Mouse (Mus musculus) limb, embryonic 14.5 days (tissue): ENCODE results near the gene Aqp8. TPM values are rescaled to one million over a fixed set of nuclear protein-coding genes. Genes with fewer than 3 reads are reported as not detected.

Experiments used
- ATAC-seq: fragments of 200-750 bp; cut with Nextera tagmentation; 2 replicates; pipeline ENCODE4 v1.8.0; 2017; ENCODE audit warnings: low read depth, moderate number of reproducible peaks, moderate TSS enrichment; ENCODE audit not compliant: low FRiP score
- DNase-seq: peaks from one replicate; pipeline ENCODE4 v3.0.0-alpha.2; 2015; ENCODE audit warnings: low spot score
- H3K27ac ChIP-seq: fragments of 300-500 bp; sonication (generic); replicated peaks from 2 replicates; pipeline ENCODE4 v1.5.1; 2014; ENCODE audit warnings: low read depth, mild to moderate bottlenecking, low read length, moderate library complexity, mixed read lengths
- H3K27me3 ChIP-seq: fragments of 300-500 bp; sonication (generic); 2 replicates; pipeline ENCODE4 v1.6.1; 2014; ENCODE audit warnings: low read length, mixed read lengths; ENCODE audit not compliant: control insufficient read depth, insufficient read depth
- H3K36me3 ChIP-seq: fragments of 300-500 bp; sonication (generic); 2 replicates; pipeline ENCODE4 v1.6.1; 2014; ENCODE audit warnings: mild to moderate bottlenecking, low read length, moderate library complexity, mixed read lengths; ENCODE audit not compliant: control insufficient read depth, insufficient read depth
- H3K4me1 ChIP-seq: fragments of 300-500 bp; sonication (generic); 2 replicates; pipeline ENCODE4 v1.6.1; 2014; ENCODE audit warnings: antibody characterized with exemption, low read length, mixed read lengths; ENCODE audit not compliant: control insufficient read depth, insufficient read depth
- H3K4me2 ChIP-seq: fragments of 300-500 bp; sonication (generic); replicated peaks from 2 replicates; pipeline ENCODE4 v1.6.1; 2014; ENCODE audit warnings: low read depth, mild to moderate bottlenecking, low read length, moderate library complexity; ENCODE audit not compliant: severe bottlenecking
- H3K4me3 ChIP-seq: fragments of 300-500 bp; sonication (generic); replicated peaks from 2 replicates; pipeline ENCODE4 v1.5.1; 2014; ENCODE audit warnings: low read length
- H3K9ac ChIP-seq: fragments of 300-500 bp; sonication (generic); 2 replicates; pipeline ENCODE4 v1.6.1; 2014; ENCODE audit warnings: mild to moderate bottlenecking, low read depth, low read length, moderate library complexity; ENCODE audit not compliant: severe bottlenecking
- H3K9me3 ChIP-seq: fragments of 300-500 bp; sonication (generic); 2 replicates; pipeline ENCODE4 v1.6.1; 2016; ENCODE audit warnings: low read length; ENCODE audit not compliant: control insufficient read depth
- POLR2A ChIP-seq: fragments of 200-500 bp; IDR thresholded peaks from 2 replicates; pipeline ENCODE4 v1.8.0; 2012; ENCODE audit warnings: inconsistent platforms, mild to moderate bottlenecking, moderate library complexity, borderline replicate concordance; ENCODE audit not compliant: insufficient read depth, insufficient read length; ENCODE audit errors: extremely low read depth
- WGBS: fragments of 180-500 bp; shearing (Covaris S2); extraction: QIAGEN DNeasy Blood & Tissue Kit; methylation state at CpG from one replicate; pipeline ENCODE4 v1.1.7; 2014; 5-methylcytosine and 5-hydroxymethylcytosine counted together
- polyA plus RNA-seq, 2 experiments: library from polyadenylated mRNA; depleted of rRNA in 1 of 2; stranded (reverse) in 1 of 2; unstranded in 1 of 2; fragments of >200 nt; fragmentation: Nextera tagmentation in 1 of 2; extraction: Ambion mirVana in 1 of 2; gene quantifications; 2 replicates each; pipeline versions ENCODE4 v1.2.1 to v1.2.3; 2012 to 2014

Gene Aqp8
- polyA plus RNA-seq (2012; rRNA removed) = 0.13 and 0.15 TPM in 2 replicates
- not detected in 2 replicates for polyA plus RNA-seq (2014; fragmentation: Nextera tagmentation; extraction: Ambion mirVana)

GRCm38 (mm10) chr7:123462070-123462501, at the start of gene Aqp8:
TSS of gene Aqp8 (plus strand) at chr7:123462291.
- TF ChIP-seq POLR2A = no peak
- DNase-seq = no peak
- Histone ChIP-seq H3K4me2 (no peak within 1 kb of the TSS), H3K4me1 (no peaks in the 10 kb centered on the region), H3K9me3 (no peaks in the 10 kb centered on the region), H3K9ac (no peak within 1 kb of the TSS), H3K27me3 (no peaks in the 10 kb centered on the region), H3K27ac (no peak within 1 kb of the TSS), H3K36me3 (no peaks in the 10 kb centered on the region), H3K4me3 (no peak within 1 kb of the TSS)
- ATAC-seq = no peak
- 53% methylated on average over 9 of the region's 9 CpGs for WGBS

GRCm38 (mm10) chr7:123416803-123417202, 45.3 kb upstream of the Aqp8 start:
- no peak overlapping the region for H3K27ac ChIP-seq
- ATAC-seq = no peak
- H3K4me3 ChIP-seq = no peak overlapping the region
- no peak overlapping the region for H3K9ac ChIP-seq
- H3K27me3 ChIP-seq = no peaks in the 10 kb centered on the region
- DNase-seq = no peak
- no peaks in the 10 kb centered on the region for H3K4me1 ChIP-seq
- H3K9me3 ChIP-seq = no peaks in the 10 kb centered on the region
- H3K36me3 ChIP-seq = peaks cover 34% of the 10 kb centered on the region
- TF ChIP-seq POLR2A = no peak
- H3K4me2 ChIP-seq = no peak overlapping the region
- 82% methylated on average over 4 of the region's 4 CpGs for WGBS

GRCm38 (mm10) chr7:123417661-123418060, 44.4 kb upstream of the Aqp8 start:
- H3K36me3 ChIP-seq = peaks cover 34% of the 10 kb centered on the region
- H3K4me2 ChIP-seq = no peak overlapping the region
- H3K9ac ChIP-seq = no peak overlapping the region
- TF ChIP-seq POLR2A = no peak
- ATAC-seq (no peak), DNase-seq (no peak)
- no peaks in the 10 kb centered on the region for H3K9me3 ChIP-seq
- H3K27ac ChIP-seq = no peak overlapping the region
- no peaks in the 10 kb centered on the region for H3K4me1 ChIP-seq
- no peaks in the 10 kb centered on the region for H3K27me3 ChIP-seq
- WGBS = 94% methylated on average over 3 of the region's 3 CpGs
- no peak overlapping the region for H3K4me3 ChIP-seq

- Histone ChIP-seq H3K4me2 (no peak overlapping the region), H3K4me1 (no peaks in the 10 kb centered on the region), H3K36me3 (peaks cover 35% of the 10 kb centered on the region), H3K27ac (no peak overlapping the region), H3K27me3 (no peaks in the 10 kb centered on the region), H3K4me3 (no peak overlapping the region), H3K9ac (no peak overlapping the region), H3K9me3 (no peaks in the 10 kb centered on the region)
- ATAC-seq (no peak), DNase-seq (no peak)
- no peak for TF ChIP-seq POLR2A
- WGBS = 92% methylated on average over 4 of the region's 4 CpGs
Measured at GRCm38 (mm10) chr7:123419984-123420383, 42.1 kb upstream of the Aqp8 start.

GRCm38 (mm10) chr7:123421958-123422357, 40.1 kb upstream of the Aqp8 start:
- H3K9ac ChIP-seq = no peak overlapping the region
- H3K36me3 ChIP-seq = peaks cover 36% of the 10 kb centered on the region
- H3K4me2 ChIP-seq = no peak overlapping the region
- DNase-seq (no peak), ATAC-seq (no peak)
- TF ChIP-seq POLR2A = no peak
- no peak overlapping the region for H3K4me3 ChIP-seq
- 58% methylated on average over 3 of the region's 3 CpGs for WGBS
- H3K27me3 ChIP-seq = no peaks in the 10 kb centered on the region
- H3K9me3 ChIP-seq = no peaks in the 10 kb centered on the region
- no peaks in the 10 kb centered on the region for H3K4me1 ChIP-seq
- no peak overlapping the region for H3K27ac ChIP-seq

GRCm38 (mm10) chr7:123424281-123424680, 37.8 kb upstream of the Aqp8 start:
- 85% methylated on average over 6 of the region's 6 CpGs for WGBS
- no peak overlapping the region for H3K4me2 ChIP-seq
- no peak for TF ChIP-seq POLR2A

More at GRCm38 (mm10) chr7:123424281-123424680, 37.8 kb upstream of the Aqp8 start:
- no peak for DNase-seq
- ATAC-seq = no peak
- Histone ChIP-seq H3K4me1 (no peaks in the 10 kb centered on the region), H3K27ac (no peak overlapping the region), H3K4me3 (no peak overlapping the region), H3K36me3 (peaks cover 30% of the 10 kb centered on the region), H3K27me3 (no peaks in the 10 kb centered on the region), H3K9me3 (no peaks in the 10 kb centered on the region), H3K9ac (no peak overlapping the region)
